Mouse (Mus musculus) MEL (cell line): ENCODE results near the gene Fut8. TPM values are rescaled to one million over a fixed set of nuclear protein-coding genes. Genes with fewer than 3 reads are reported as not detected.

Experiments used
- DNase-seq: peaks from one replicate; pipeline ENCODE4 v3.0.0; 2011; ENCODE audit warnings: low read depth, low spot score
- H3K27ac ChIP-seq: 2 replicates; pipeline ENCODE4 v1.5.1; 2012; ENCODE audit warnings: low read depth, mild to moderate bottlenecking, control low read depth, low read length, moderate library complexity; ENCODE audit not compliant: control insufficient read depth
- H3K27me3 ChIP-seq, 2 experiments: fragments of 150-350 bp in 1 of 2; sonication (generic) in 1 of 2; 2 replicates each; pipeline ENCODE4 v1.6.1; 2012; ENCODE audit warnings: low read length in 2 of 2, mild to moderate bottlenecking in 2 of 2, improper control_type of control experiment in 1 of 2, moderate library complexity in 1 of 2; ENCODE audit not compliant: insufficient read depth in 2 of 2, control insufficient read depth in 1 of 2
- H3K36me3 ChIP-seq, 2 experiments: 2 replicates each; pipeline ENCODE4 v1.6.1; 2012 to 2014; ENCODE audit warnings: low read length in 2 of 2, improper control_type of control experiment in 1 of 2, inconsistent platforms in 1 of 2, mild to moderate bottlenecking in 1 of 2; ENCODE audit not compliant: insufficient read depth in 2 of 2, control insufficient read depth in 1 of 2
- H3K4me1 ChIP-seq, 2 experiments: fragments of 150-350 bp in 1 of 2; sonication (generic) in 1 of 2; 2 replicates each; pipeline ENCODE4 v1.6.1; 2012; ENCODE audit warnings: low read length in 2 of 2, improper control_type of control experiment in 1 of 2, mild to moderate bottlenecking in 1 of 2; ENCODE audit not compliant: insufficient read depth in 2 of 2, control insufficient read depth in 1 of 2
- H3K4me3 ChIP-seq, 2 experiments: fragments of 150-350 bp in 1 of 2; sonication (generic) in 1 of 2; 2 replicates each; pipeline ENCODE4 v1.5.1; 2012; ENCODE audit warnings: low read depth in 2 of 2, low read length in 2 of 2, mild to moderate bottlenecking in 2 of 2, moderate library complexity in 2 of 2, control low read depth in 1 of 2, improper control_type of control experiment in 1 of 2; ENCODE audit not compliant: control insufficient read depth in 1 of 2, insufficient read depth in 1 of 2
- H3K79me2 ChIP-seq: 2 replicates; pipeline ENCODE4 v1.6.1; 2012; ENCODE audit warnings: mild to moderate bottlenecking, low read length, moderate library complexity; ENCODE audit not compliant: control insufficient read depth, poor library complexity, insufficient read depth
- H3K9ac ChIP-seq: 2 replicates; pipeline ENCODE4 v1.6.1; 2012; ENCODE audit warnings: low read depth, mild to moderate bottlenecking, control low read depth, low read length, moderate library complexity; ENCODE audit not compliant: control insufficient read depth, poor library complexity, severe bottlenecking
- H3K9me3 ChIP-seq: fragments of 150-350 bp; sonication (generic); replicated peaks from 2 replicates; pipeline ENCODE4 v1.6.1; 2012; ENCODE audit warnings: mild to moderate bottlenecking, low read length, improper control_type of control experiment, moderate library complexity; ENCODE audit not compliant: insufficient read depth
- CHD1 ChIP-seq: IDR thresholded peaks from 2 replicates; pipeline ENCODE4 v1.6.1; 2012; ENCODE audit warnings: low read depth, mild to moderate bottlenecking, inconsistent platforms, low read length, improper control_type of control experiment
- E2F4 ChIP-seq: IDR thresholded peaks from 2 replicates; pipeline ENCODE4 v1.6.1; 2011; ENCODE audit warnings: low read depth, low read length, improper control_type of control experiment, borderline replicate concordance
- EP300 ChIP-seq, 2 experiments: IDR thresholded peaks; 2 replicates each; pipeline ENCODE4 v1.6.1; 2011; ENCODE audit warnings: improper control_type of control experiment in 2 of 2, low read length in 2 of 2, low read depth in 1 of 2, mild to moderate bottlenecking in 1 of 2
- ETS1 ChIP-seq: IDR thresholded peaks from 2 replicates; pipeline ENCODE4 v1.6.1; 2012; ENCODE audit warnings: low read depth, mild to moderate bottlenecking, inconsistent platforms, low read length, improper control_type of control experiment, moderate library complexity
- GABPA ChIP-seq: IDR thresholded peaks from 2 replicates; pipeline ENCODE4 v1.6.1; 2012; ENCODE audit warnings: low read depth, mild to moderate bottlenecking, inconsistent platforms, low read length, improper control_type of control experiment, moderate library complexity
- GATA1 ChIP-seq: IDR thresholded peaks from 2 replicates; pipeline ENCODE4 v1.6.1; 2011; ENCODE audit warnings: low read depth, low read length, improper control_type of control experiment
- HCFC1 ChIP-seq: IDR thresholded peaks from 2 replicates; pipeline ENCODE4 v1.6.1; 2012; ENCODE audit warnings: low read depth, mild to moderate bottlenecking, inconsistent platforms, low read length, improper control_type of control experiment, moderate library complexity
- JUND ChIP-seq: IDR thresholded peaks from 2 replicates; pipeline ENCODE4 v1.6.1; 2011; ENCODE audit warnings: low read depth, mild to moderate bottlenecking, improper control_type of control experiment, low read length
- KAT2A ChIP-seq: conservative IDR thresholded peaks from 2 replicates; pipeline ENCODE4 v1.6.1; 2012; ENCODE audit warnings: low read depth, low read length, improper control_type of control experiment, inconsistent platforms
- MAX ChIP-seq: IDR thresholded peaks from 2 replicates; pipeline ENCODE4 v1.6.1; 2011; ENCODE audit warnings: low read length, improper control_type of control experiment
- MAZ ChIP-seq: IDR thresholded peaks from 2 replicates; pipeline ENCODE4 v1.6.1; 2012; ENCODE audit warnings: low read depth, mild to moderate bottlenecking, inconsistent platforms, low read length, improper control_type of control experiment
- MXI1 ChIP-seq: IDR thresholded peaks from 2 replicates; pipeline ENCODE4 v1.6.1; 2011; ENCODE audit warnings: mild to moderate bottlenecking, low read depth, low read length, improper control_type of control experiment
- MYB ChIP-seq: IDR thresholded peaks from 2 replicates; pipeline ENCODE4 v1.6.1; 2011; ENCODE audit warnings: mild to moderate bottlenecking, low read depth, low read length, improper control_type of control experiment
- MYC ChIP-seq: IDR thresholded peaks from 2 replicates; pipeline ENCODE4 v1.6.1; 2011; ENCODE audit warnings: low read depth, mild to moderate bottlenecking, low read length, improper control_type of control experiment, moderate library complexity
- NELFE ChIP-seq: IDR thresholded peaks from 2 replicates; pipeline ENCODE4 v1.6.1; 2011; ENCODE audit warnings: low read depth, low read length, improper control_type of control experiment
- POLR2AphosphoS2 ChIP-seq: IDR thresholded peaks from 2 replicates; pipeline ENCODE4 v1.6.1; 2011; ENCODE audit warnings: low read length, improper control_type of control experiment
- RCOR1 ChIP-seq: IDR thresholded peaks from 2 replicates; pipeline ENCODE4 v1.6.1; 2012; ENCODE audit warnings: low read depth, mild to moderate bottlenecking, inconsistent platforms, low read length, improper control_type of control experiment
- SIN3A ChIP-seq: IDR thresholded peaks from 2 replicates; pipeline ENCODE4 v1.6.1; 2012; ENCODE audit warnings: low read length, improper control_type of control experiment, inconsistent platforms
- SMC3 ChIP-seq: IDR thresholded peaks from 2 replicates; pipeline ENCODE4 v1.6.1; 2011; ENCODE audit warnings: low read depth, low read length, improper control_type of control experiment
- TBP ChIP-seq: IDR thresholded peaks from 2 replicates; pipeline ENCODE4 v1.8.0; 2011; ENCODE audit warnings: low read depth, low read length, improper control_type of control experiment
- TCF12 ChIP-seq: IDR thresholded peaks from 2 replicates; pipeline ENCODE4 v1.6.1; 2014; ENCODE audit warnings: low read depth, mild to moderate bottlenecking, inconsistent platforms, low read length, improper control_type of control experiment, moderate library complexity
- UBTF ChIP-seq: IDR thresholded peaks from 2 replicates; pipeline ENCODE4 v1.6.1; 2012; ENCODE audit warnings: low read depth, mild to moderate bottlenecking, inconsistent platforms, low read length, improper control_type of control experiment, moderate library complexity, borderline replicate concordance; ENCODE audit not compliant: insufficient read depth
- USF2 ChIP-seq, 2 experiments: IDR thresholded peaks; 2 replicates each; pipeline ENCODE4 v1.6.1; 2011 to 2012; ENCODE audit warnings: improper control_type of control experiment in 2 of 2, low read length in 2 of 2, borderline replicate concordance in 1 of 2, inconsistent platforms in 1 of 2, low read depth in 1 of 2, mild to moderate bottlenecking in 1 of 2; ENCODE audit not compliant: insufficient read depth in 1 of 2
- ZMIZ1 ChIP-seq: IDR thresholded peaks from 2 replicates; pipeline ENCODE4 v1.6.1; 2012; ENCODE audit warnings: low read depth, mild to moderate bottlenecking, inconsistent platforms, low read length, improper control_type of control experiment, moderate library complexity
- polyA plus RNA-seq, 2 experiments: library from polyadenylated mRNA; stranded (reverse) in 1 of 2; unstranded in 1 of 2; fragments of >175 nt in 1 of 2; fragments of >200 nt in 1 of 2; gene quantifications; 2 replicates each; pipeline versions ENCODE4 v1.2.1 to v1.2.4; 2012; ENCODE audit warnings: low replicate concordance in 2 of 2, low read depth in 1 of 2; ENCODE audit not compliant: insufficient read length in 2 of 2, insufficient read depth in 1 of 2, missing spikeins in 1 of 2
- total RNA-seq: library from RNA; depleted of rRNA; stranded (reverse); fragments of 300-350 nt; gene quantifications from 2 replicates; pipeline ENCODE4 v1.2.3, GENCODE M21; 2012

The Fut8 gene
- total and polyA plus RNA-seq, 3 experiments, result 61.3 to 90.0 (median 73.7) TPM

- H3K9me3 ChIP-seq, result no peaks in the 10 kb centered on the region
Measured at GRCm38 (mm10) chr12:77222272-77222874, 15.6 kb upstream of the Fut8 start.

GRCm38 (mm10) chr12:77223595-77223994, 14.3 kb upstream of the Fut8 start:
- TF ChIP-seq SMC3 (no peak), JUND (peak; percentile 49; the same call in 1 of the 2 replicates), UBTF (no peak), MXI1 (0 out of 2 replicates have a peak, but pooled peaks have one; percentile 44), MAX (peak; percentile 54; the same call in 1 of the 2 replicates), MYB (0 out of 2 replicates have a peak, but pooled peaks have one; percentile 41), MYC (peak; percentile 52; the same call in 1 of the 2 replicates), EP300 (IDR thresholded peaks at IDR 0.05; ENCODE audit: low read depth in 1 of 2, low read length in 2 of 2) (peak; percentile 44 to 46; a peak in 3 of 4 replicates), TCF12 (no peak), ETS1 (peak; percentile 73), RCOR1 (0 out of 2 replicates have a peak, but pooled peaks have one; percentile 34)
- TF ChIP-seq, all 39 proteins: peak for 8
- peak; percentile 80 for DNase-seq
- Histone ChIP-seq H3K36me3 (peaks cover 0 to 62% of the 10 kb centered on the region in 2 experiments; a peak in 2 of 4 replicates), H3K4me3 (peak overlapping the region in 1 of 2 experiments; percentile 21; a peak in 1 of 4 replicates), H3K4me1 (peaks cover 36 to 44% of the 10 kb centered on the region in 2 experiments), H3K9ac (peak overlapping the region; percentile 61), H3K79me2 (peaks cover 5% of the 10 kb centered on the region), H3K27ac (peak overlapping the region; percentile 96), H3K9me3 (no peaks in the 10 kb centered on the region), H3K27me3 (no peaks in the 10 kb centered on the region)

More at GRCm38 (mm10) chr12:77222272-77222874, 15.6 kb upstream of the Fut8 start:
- DNase-seq, result peak; percentile 86
- TF ChIP-seq SMC3, result no peak
- no peak for TF ChIP-seq UBTF
- no peak for TF ChIP-seq USF2 (IDR thresholded peaks at IDR 0.05; ENCODE audit: borderline replicate concordance in 1 of 2, insufficient read depth in 1 of 2, low read depth in 1 of 2, low read length in 2 of 2)
- TF ChIP-seq MAX, result no peak
- peak; percentile 32; the same call in 1 of the 2 replicates for TF ChIP-seq TCF12
- TF ChIP-seq ZMIZ1, result peak; percentile 41; the same call in 1 of the 2 replicates
- no peak for TF ChIP-seq E2F4
- TF ChIP-seq TBP, result peak; percentile 58
- no peak for TF ChIP-seq GABPA
- peak; percentile 74 for TF ChIP-seq MYB
- peak; percentile 71 to 87 for TF ChIP-seq EP300 (IDR thresholded peaks at IDR 0.05; ENCODE audit: low read depth in 1 of 2, low read length in 2 of 2)
- TF ChIP-seq CHD1, result peak; percentile 5; the same call in 1 of the 2 replicates
- TF ChIP-seq HCFC1, result no peak
- TF ChIP-seq MXI1, result peak; percentile 60; the same call in 1 of the 2 replicates
- TF ChIP-seq MYC, result 0 out of 2 replicates have a peak, but pooled peaks have one; percentile 53
- TF ChIP-seq GATA1, result peak; percentile 72
- no peak for TF ChIP-seq KAT2A
- TF ChIP-seq NELFE, result peak; percentile 45; the same call in 1 of the 2 replicates
- no peak for TF ChIP-seq MAZ
- TF ChIP-seq POLR2AphosphoS2, result 0 out of 2 replicates have a peak, but pooled peaks have one; percentile 45
- peak; percentile 18 for TF ChIP-seq SIN3A
- peak; percentile 81 for TF ChIP-seq ETS1
- TF ChIP-seq RCOR1, result peak; percentile 8; the same call in 1 of the 2 replicates
- Histone ChIP-seq H3K27ac (peak overlapping the region; percentile 93), H3K36me3 (peaks cover 0 to 59% of the 10 kb centered on the region in 2 experiments; a peak in 2 of 4 replicates), H3K27me3 (no peaks in the 10 kb centered on the region), H3K4me3 (peak overlapping the region; percentile 21 to 31), H3K4me1 (peaks cover 36 to 46% of the 10 kb centered on the region in 2 experiments), H3K9ac (peak overlapping the region; percentile 61), H3K79me2 (peaks cover 7% of the 10 kb centered on the region)
